Mouse (Mus musculus): Measurements from ENCODE around the gene Tap2.

The Tap2 gene

GRCm38 (mm10) chr17:34203444-34203843 is at the start of gene Tap2:
Gene Tap2, plus strand, starts transcription at chr17:34203527.
- peak; percentile 72 for DNase-seq (ENCODE audit: low read depth, low spot score)

GRCm38 (mm10) chr17:34155534-34155933 is 47.8 kb upstream of the Tap2 start:
- no peak for DNase-seq (ENCODE audit: low read depth, low spot score)

- peak; percentile 68 for DNase-seq (ENCODE audit: low read depth, low spot score)
Observed at GRCm38 (mm10) chr17:34164202-34164895, 39.0 kb upstream of the Tap2 start.

- peak; percentile 57 for DNase-seq (ENCODE audit: low read depth, low spot score)
Observed at GRCm38 (mm10) chr17:34165033-34165730, 38.1 kb upstream of the Tap2 start.

GRCm38 (mm10) chr17:34169279-34169678 is 34.0 kb upstream of the Tap2 start:
- peak; percentile 75 for DNase-seq (ENCODE audit: low read depth, low spot score)

GRCm38 (mm10) chr17:34170487-34170876 is 32.8 kb upstream of the Tap2 start:
- DNase-seq (ENCODE audit: low read depth, low spot score) = no peak

- peak; percentile 96 for DNase-seq (ENCODE audit: low read depth, low spot score)
Observed at GRCm38 (mm10) chr17:34170877-34171498, 32.3 kb upstream of the Tap2 start.

- no peak for DNase-seq (ENCODE audit: low read depth, low spot score)
Observed at GRCm38 (mm10) chr17:34172528-34172927, 30.8 kb upstream of the Tap2 start.

- DNase-seq (ENCODE audit: low read depth, low spot score) = no peak
Observed at GRCm38 (mm10) chr17:34174075-34174474, 29.3 kb upstream of the Tap2 start.

GRCm38 (mm10) chr17:34177179-34177578 is 26.1 kb upstream of the Tap2 start:
- DNase-seq (ENCODE audit: low read depth, low spot score) = peak; percentile 66

GRCm38 (mm10) chr17:34179019-34179418 is 24.3 kb upstream of the Tap2 start:
- no peak for DNase-seq (ENCODE audit: low read depth, low spot score)

- DNase-seq (ENCODE audit: low read depth, low spot score) = no peak
Observed at GRCm38 (mm10) chr17:34179913-34180859, 23.1 kb upstream of the Tap2 start.

- DNase-seq (ENCODE audit: low read depth, low spot score) = no peak
Observed at GRCm38 (mm10) chr17:34183564-34184219, 19.6 kb upstream of the Tap2 start.

- DNase-seq (ENCODE audit: low read depth, low spot score) = no peak
Observed at GRCm38 (mm10) chr17:34185526-34185925, 17.8 kb upstream of the Tap2 start.

- DNase-seq (ENCODE audit: low read depth, low spot score) = no peak
Observed at GRCm38 (mm10) chr17:34186885-34187260, 16.5 kb upstream of the Tap2 start.

- DNase-seq (ENCODE audit: low read depth, low spot score) = peak; percentile 99
Observed at GRCm38 (mm10) chr17:34187261-34187916, 15.9 kb upstream of the Tap2 start, which contains the start of the genes Tap1 and Psmb9. Gene Tap1, plus strand, starts transcription at chr17:34187553. Gene Psmb9, minus strand, starts transcription at chr17:34187764.

- peak; percentile 49 for DNase-seq (ENCODE audit: low read depth, low spot score)
Observed at GRCm38 (mm10) chr17:34188010-34188409, 15.3 kb upstream of the Tap2 start.

- no peak for DNase-seq (ENCODE audit: low read depth, low spot score)
Observed at GRCm38 (mm10) chr17:34188986-34189385, 14.3 kb upstream of the Tap2 start.

- no peak for DNase-seq (ENCODE audit: low read depth, low spot score)
Observed at GRCm38 (mm10) chr17:34192852-34193251, 10.5 kb upstream of the Tap2 start.

GRCm38 (mm10) chr17:34193468-34193867 is 9.9 kb upstream of the Tap2 start:
- DNase-seq (ENCODE audit: low read depth, low spot score) = no peak

Measured in CD4-positive helper T cell, adult 2 months (primary cell).